Mouse (Mus musculus): ENCODE data around the gene Cyp2c54. TPM values are rescaled to one million over a fixed set of nuclear protein-coding genes. Genes with fewer than 3 reads are reported as not detected.
"Not testable (repeated sequence)": the region's sequence is repeated elsewhere in the genome, so short reads cannot be mapped to it uniquely, and the experiment has no call there.

The Cyp2c54 gene
- total RNA-seq (2021), result not detected
- long read RNA-seq, experiment 1, result 0 reads
- long read RNA-seq, experiment 2, result 0 reads

GRCm38 (mm10) chr19:40073701-40074100 is at the start of gene Cyp2c54:
Gene Cyp2c54 (minus strand): TSS chr19:40073827.
- intact Hi-C loops (cut with DNase I; ENCODE audit: low total_unique reads), result no loop called here
- DNase-seq, result no peak

GRCm38 (mm10) chr19:40119624-40120023 is 46.0 kb upstream of the Cyp2c54 start:
- DNase-seq; intact Hi-C loops (cut with DNase I; ENCODE audit: low total_unique reads): not testable (repeated sequence)

- DNase-seq, result no peak
- intact Hi-C loops (cut with DNase I; ENCODE audit: low total_unique reads), result no loop called here
These were observed 17.5 kb upstream of the Cyp2c54 start for GRCm38 (mm10) chr19:40091111-40091510.

GRCm38 (mm10) chr19:40089421-40089820 is 15.8 kb upstream of the Cyp2c54 start, which contains the start of gene Cyp2c50:
Gene Cyp2c50 (plus strand): TSS chr19:40089688.
- intact Hi-C loops (cut with DNase I; ENCODE audit: low total_unique reads); DNase-seq: not testable (repeated sequence)

- intact Hi-C loops (cut with DNase I; ENCODE audit: low total_unique reads), result no loop called here
- no peak for DNase-seq
These were observed 14.8 kb upstream of the Cyp2c54 start for GRCm38 (mm10) chr19:40088381-40088780.

- DNase-seq; intact Hi-C loops (cut with DNase I; ENCODE audit: low total_unique reads): not testable (repeated sequence)
These were observed 81.5 kb downstream of the Cyp2c54 start, which contains the start of gene Cyp2c37 for GRCm38 (mm10) chr19:39992140-39992539. Gene Cyp2c37 (plus strand): TSS chr19:39992424.

- no peak for DNase-seq
- intact Hi-C loops (cut with DNase I; ENCODE audit: low total_unique reads), result no loop called here
These were observed 84.2 kb downstream of the Cyp2c54 start for GRCm38 (mm10) chr19:39989471-39989870.

Other genes with a start within 250 kb of the Cyp2c54 start
- gene Cyp2c69, start 187.0 kb downstream of the Cyp2c54 start, total RNA-seq (2021), result not detected
- not detected for gene Cyp2c37, start 81.4 kb downstream of the Cyp2c54 start, total RNA-seq (2021)
- gene Cyp2c50, start 15.9 kb upstream of the Cyp2c54 start, total RNA-seq (2021), result not detected
- gene Cyp2c70, start 113.5 kb upstream of the Cyp2c54 start, total RNA-seq (2021), result under 1 TPM in 1 of 2 experiments, not detected in 1; 0.24 TPM
- 100 to 1,000 TPM; 131 to 142 TPM for gene Pdlim1, start 198.0 kb upstream of the Cyp2c54 start, total RNA-seq (2021)

Data from gastrocnemius, postnatal 14 days (tissue).